Mouse (Mus musculus) embryonic facial prominence, embryonic 10.5 days (tissue): ENCODE measurements around the gene Ptprz1. TPM values are rescaled to one million over a fixed set of nuclear protein-coding genes. Genes with fewer than 3 reads are reported as not detected.
A peak's percentile ranks its signal among the peaks of the same experiment; 100 is the strongest.

Source experiments
- DNase-seq: peaks from one replicate; pipeline ENCODE4 v3.0.0-alpha.2; 2017; ENCODE audit warnings: low spot score
- H3K27ac ChIP-seq: fragments of 300-500 bp; sonication (generic); replicated peaks from 2 replicates; pipeline ENCODE4 v1.5.1; 2016; ENCODE audit warnings: mild to moderate bottlenecking
- H3K27me3 ChIP-seq: fragments of 300-500 bp; sonication (generic); replicated peaks from 2 replicates; pipeline ENCODE4 v1.6.1; 2016; ENCODE audit warnings: low read depth, mild to moderate bottlenecking; ENCODE audit not compliant: poor library complexity, severe bottlenecking
- H3K36me3 ChIP-seq: fragments of 300-500 bp; sonication (generic); replicated peaks from 2 replicates; pipeline ENCODE4 v1.6.1; 2016; ENCODE audit warnings: mild to moderate bottlenecking, moderate library complexity
- H3K4me1 ChIP-seq: fragments of 300-500 bp; sonication (generic); 2 replicates; pipeline ENCODE4 v1.6.1; 2016
- H3K4me3 ChIP-seq: fragments of 300-500 bp; sonication (generic); 2 replicates; pipeline ENCODE4 v1.5.1; 2016; ENCODE audit warnings: mild to moderate bottlenecking, moderate library complexity
- H3K9me3 ChIP-seq: fragments of 300-500 bp; sonication (generic); 2 replicates; pipeline ENCODE4 v1.6.1; 2016; ENCODE audit warnings: mild to moderate bottlenecking
- WGBS: fragments of 180-500 bp; shearing (Covaris S2); methylation state at CpG from one replicate; pipeline ENCODE4 v1.1.7; 2016; 5-methylcytosine and 5-hydroxymethylcytosine counted together
- polyA plus RNA-seq: library from polyadenylated mRNA; unstranded; fragments of >200 nt; fragmentation: Nextera tagmentation; extraction: Ambion mirVana; gene quantifications from 2 replicates; pipeline ENCODE4 v1.2.1, GENCODE M21; 2016

The Ptprz1 gene
- polyA plus RNA-seq, 1 experiment from 2014 or later, result 9.9 TPM

DNA sequence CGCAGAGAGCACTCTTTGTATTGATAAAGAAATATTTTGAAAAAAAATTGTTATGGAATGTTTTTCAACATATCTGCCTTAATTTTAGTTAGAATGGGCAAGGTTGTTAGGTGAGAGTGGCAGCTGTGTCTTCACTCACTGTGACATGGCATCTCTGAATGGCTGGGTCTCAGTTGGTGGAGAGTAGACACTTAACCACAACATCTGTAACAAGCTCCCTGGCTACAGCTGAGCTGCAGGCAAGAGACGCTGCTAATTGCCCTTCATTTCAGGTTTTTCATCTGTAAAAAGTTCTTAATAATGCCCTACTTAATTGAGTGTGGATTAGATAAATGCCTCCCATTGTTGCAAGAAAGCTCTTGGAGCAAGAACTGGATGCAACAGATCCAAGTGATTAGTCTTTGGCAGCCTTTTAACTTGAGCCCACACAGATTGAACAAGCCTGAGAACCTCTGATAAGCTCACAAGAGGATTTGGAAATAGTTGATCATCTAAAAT lies 57.5 kb downstream of the Ptprz1 start:
- Histone ChIP-seq H3K9me3 (no peaks in the 10 kb centered on the region), H3K27ac (no peak overlapping the region), H3K36me3 (no peaks in the 10 kb centered on the region), H3K27me3 (no peaks in the 10 kb centered on the region), H3K4me1 (no peaks in the 10 kb centered on the region), H3K4me3 (no peak overlapping the region)
- WGBS, result 68% methylated on average over 2 of the region's 2 CpGs
- DNase-seq, result no peak

GRCm38 (mm10) chr6:22937126-22937525 lies 61.8 kb downstream of the Ptprz1 start:
- no peaks in the 10 kb centered on the region for H3K9me3 ChIP-seq
- H3K27me3 ChIP-seq, result no peaks in the 10 kb centered on the region
- no peak for DNase-seq
- H3K36me3 ChIP-seq, result no peaks in the 10 kb centered on the region
- no peaks in the 10 kb centered on the region for H3K4me1 ChIP-seq
- WGBS, result 82% methylated on average over 4 of the region's 4 CpGs
- H3K27ac ChIP-seq, result no peak overlapping the region
- no peak overlapping the region for H3K4me3 ChIP-seq

DNA sequence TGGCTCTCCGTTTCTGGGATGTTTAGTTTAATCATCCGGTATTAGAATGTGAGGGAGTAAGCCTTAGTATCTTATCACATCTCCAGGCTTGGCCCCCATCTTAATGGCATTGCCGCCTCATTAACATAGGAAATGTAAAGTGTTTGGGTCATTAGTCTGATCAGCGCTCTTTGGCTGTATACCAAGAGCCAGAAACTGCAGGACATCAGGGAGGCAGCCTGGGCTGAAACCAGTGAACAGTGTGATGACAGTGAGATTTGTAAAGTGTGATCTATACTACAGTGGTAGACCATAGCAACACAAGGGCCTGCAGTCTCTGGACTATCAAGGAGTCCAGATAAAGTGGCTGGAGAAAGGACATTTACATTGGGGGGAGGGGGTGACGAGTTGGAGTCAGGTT lies 62.2 kb downstream of the Ptprz1 start:
- Histone ChIP-seq H3K4me3 (no peak overlapping the region), H3K27ac (no peak overlapping the region), H3K4me1 (no peaks in the 10 kb centered on the region), H3K27me3 (no peaks in the 10 kb centered on the region), H3K36me3 (no peaks in the 10 kb centered on the region), H3K9me3 (no peaks in the 10 kb centered on the region)
- WGBS, result 77% methylated on average over 5 of the region's 5 CpGs
- DNase-seq, result no peak

DNA sequence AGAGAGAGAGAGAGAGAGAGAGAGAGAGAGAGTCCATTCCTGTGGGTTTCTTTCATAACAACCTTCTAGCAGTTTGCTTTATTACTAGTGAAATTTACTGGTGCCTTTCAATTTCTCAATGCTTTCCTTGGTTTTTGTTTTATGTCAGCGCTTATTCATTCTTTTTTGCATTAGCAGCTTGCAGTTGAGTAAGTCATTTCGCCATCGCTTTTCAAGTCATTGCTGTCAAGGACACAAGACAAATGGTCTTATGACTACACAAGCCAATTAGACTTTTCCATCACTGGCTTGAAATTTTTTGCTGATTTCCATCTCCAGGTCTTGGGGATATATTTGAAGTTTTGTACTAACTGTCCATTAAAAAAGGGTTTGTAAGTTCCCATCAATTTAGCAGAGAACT lies 68.9 kb downstream of the Ptprz1 start:
- H3K36me3 ChIP-seq, result no peaks in the 10 kb centered on the region
- 95% methylated on average over 3 of the region's 3 CpGs for WGBS
- no peak overlapping the region for H3K27ac ChIP-seq
- DNase-seq, result no peak
- H3K9me3 ChIP-seq, result no peaks in the 10 kb centered on the region
- no peaks in the 10 kb centered on the region for H3K27me3 ChIP-seq
- H3K4me1 ChIP-seq, result no peaks in the 10 kb centered on the region; the same call in 1 of the 2 replicates
- no peak overlapping the region for H3K4me3 ChIP-seq

DNA sequence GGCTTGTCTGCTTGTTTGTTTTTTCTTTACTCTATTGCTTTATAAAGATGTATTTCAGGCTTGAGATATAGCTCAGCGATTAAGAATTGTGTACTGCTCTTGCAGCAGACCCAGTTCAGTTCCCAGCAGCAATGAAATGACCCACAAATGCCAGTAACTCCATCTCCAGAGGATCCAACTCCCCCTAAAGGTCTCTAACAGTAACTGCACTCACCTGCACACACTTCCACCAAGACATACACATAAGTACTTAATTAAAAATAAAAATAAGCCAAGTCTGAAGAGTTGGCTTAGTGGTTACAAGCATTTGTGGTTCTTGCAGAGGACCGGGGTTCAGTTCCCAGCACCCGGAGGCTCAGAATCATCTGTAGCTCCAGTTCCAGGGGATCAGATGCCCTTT lies 88.1 kb downstream of the Ptprz1 start:
- Histone ChIP-seq H3K27ac (no peak overlapping the region), H3K4me1 (no peaks in the 10 kb centered on the region), H3K4me3 (no peak overlapping the region), H3K27me3 (no peaks in the 10 kb centered on the region), H3K9me3 (no peaks in the 10 kb centered on the region), H3K36me3 (no peaks in the 10 kb centered on the region)
- 84% methylated on average over 3 of the region's 3 CpGs for WGBS
- DNase-seq, result no peak

DNA sequence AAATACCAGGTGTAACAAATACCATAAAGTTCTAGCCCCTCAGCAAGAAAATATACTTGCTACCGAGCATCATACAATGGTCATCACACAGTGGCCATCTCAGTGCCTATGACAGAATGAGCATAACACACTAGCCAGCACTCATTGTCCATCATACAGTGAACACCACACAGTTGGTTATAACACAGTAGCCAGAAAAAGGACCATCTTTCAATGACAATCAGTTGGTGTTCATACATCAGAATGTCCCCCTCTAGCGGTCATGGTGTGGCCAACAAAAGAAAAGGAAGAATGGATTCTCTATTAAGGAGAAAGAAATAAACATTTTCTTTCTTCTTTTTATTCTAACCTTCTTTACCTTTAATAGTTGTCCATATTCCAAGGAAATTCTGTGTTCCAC lies 92.8 kb downstream of the Ptprz1 start:
- Histone ChIP-seq H3K9me3 (no peaks in the 10 kb centered on the region), H3K36me3 (no peaks in the 10 kb centered on the region), H3K27ac (no peak overlapping the region), H3K4me1 (no peaks in the 10 kb centered on the region), H3K4me3 (no peak overlapping the region), H3K27me3 (no peaks in the 10 kb centered on the region)
- peak; percentile 19 for DNase-seq
- whole genome bisulfite sequencing, result 50% methylated on average over 2 of the region's 2 CpGs

GRCm38 (mm10) chr6:22983769-22984519 lies 108.6 kb downstream of the Ptprz1 start:
- Histone ChIP-seq H3K27ac (no peak overlapping the region), H3K9me3 (peaks cover 8% of the 10 kb centered on the region), H3K27me3 (no peaks in the 10 kb centered on the region), H3K4me1 (peaks cover 9% of the 10 kb centered on the region), H3K36me3 (peaks cover 8% of the 10 kb centered on the region), H3K4me3 (peak overlapping the region; percentile 23; the same call in 1 of the 2 replicates)
- WGBS, result 6% methylated on average over 9 of the region's 9 CpGs
- no peak for DNase-seq

- WGBS, result 9% methylated on average over 5 of the region's 5 CpGs
- Histone ChIP-seq H3K27ac (no peak overlapping the region), H3K36me3 (peaks cover 8% of the 10 kb centered on the region), H3K4me1 (peaks cover 9% of the 10 kb centered on the region), H3K4me3 (peak overlapping the region; percentile 23; the same call in 1 of the 2 replicates), H3K27me3 (no peaks in the 10 kb centered on the region), H3K9me3 (peaks cover 8% of the 10 kb centered on the region)
- DNase-seq, result peak; percentile 28
These were observed 109.3 kb downstream of the Ptprz1 start for GRCm38 (mm10) chr6:22984520-22985154.

DNA sequence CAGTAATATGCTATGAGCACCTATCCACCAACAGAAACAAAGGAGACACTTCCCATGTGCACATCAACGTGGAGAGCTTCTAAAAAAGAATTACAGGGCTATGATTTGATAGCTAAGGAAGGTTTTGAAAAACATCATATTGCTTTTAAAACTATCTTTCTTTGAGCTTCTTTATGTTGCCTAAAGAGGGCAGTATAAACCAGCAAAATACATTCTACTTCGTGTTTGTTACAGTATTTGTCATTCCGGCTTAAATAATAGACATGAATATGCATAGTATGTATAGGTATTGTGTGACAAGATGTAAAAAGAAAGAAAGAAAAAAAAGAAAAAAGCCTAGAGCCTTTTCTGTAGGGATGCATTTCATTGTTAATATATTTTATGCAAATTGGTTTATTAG lies 127.8 kb downstream of the Ptprz1 start:
- no peaks in the 10 kb centered on the region for H3K4me1 ChIP-seq

GRCm38 (mm10) chr6:23014988-23015613 lies 139.8 kb downstream of the Ptprz1 start:
- no peak overlapping the region for H3K4me3 ChIP-seq
- no peaks in the 10 kb centered on the region for H3K27me3 ChIP-seq
- H3K27ac ChIP-seq, result no peak overlapping the region
- 78% methylated on average over 4 of the region's 4 CpGs for WGBS
- H3K9me3 ChIP-seq, result no peaks in the 10 kb centered on the region
- H3K36me3 ChIP-seq, result no peaks in the 10 kb centered on the region
- no peaks in the 10 kb centered on the region for H3K4me1 ChIP-seq
- no peak for DNase-seq

More for the DNA sequence above, 127.8 kb downstream of the Ptprz1 start:
- H3K27ac ChIP-seq, result no peak overlapping the region
- no peaks in the 10 kb centered on the region for H3K9me3 ChIP-seq
- no peaks in the 10 kb centered on the region for H3K36me3 ChIP-seq
- 38% methylated on average over 3 of the region's 3 CpGs for WGBS
- H3K27me3 ChIP-seq, result no peaks in the 10 kb centered on the region
- H3K4me3 ChIP-seq, result no peak overlapping the region
- DNase-seq, result no peak

- H3K27me3 ChIP-seq, result no peaks in the 10 kb centered on the region
- H3K27ac ChIP-seq, result no peak overlapping the region
- no peaks in the 10 kb centered on the region for H3K9me3 ChIP-seq
- H3K4me1 ChIP-seq, result peaks cover 7% of the 10 kb centered on the region
- H3K4me3 ChIP-seq, result no peak overlapping the region
- no peaks in the 10 kb centered on the region; the same call in 1 of the 2 replicates for H3K36me3 ChIP-seq
- WGBS, result 73% methylated on average over 1 of the region's 1 CpGs
- no peak for DNase-seq
These were observed 152.9 kb downstream of the Ptprz1 start for GRCm38 (mm10) chr6:23028251-23028650.

- H3K36me3 ChIP-seq, result peaks cover 5% of the 10 kb centered on the region; the same call in 1 of the 2 replicates
- H3K4me1 ChIP-seq, result no peaks in the 10 kb centered on the region
- H3K27ac ChIP-seq, result no peak overlapping the region
- 86% methylated on average over 4 of the region's 4 CpGs for WGBS
- no peaks in the 10 kb centered on the region for H3K27me3 ChIP-seq
- no peak overlapping the region for H3K4me3 ChIP-seq
- H3K9me3 ChIP-seq, result peaks cover 6% of the 10 kb centered on the region
- DNase-seq, result no peak
These were observed 173.5 kb downstream of the Ptprz1 start for GRCm38 (mm10) chr6:23048836-23049235.
